Mouse (Mus musculus) testis, adult 2 months (tissue): ENCODE measurements around the gene Spats2.

Experiments used
- CTCF ChIP-seq: fragments of 200-500 bp; IDR thresholded peaks from 2 replicates; pipeline ENCODE4 v1.5.1; 2012; ENCODE audit warnings: low read depth, mild to moderate bottlenecking, inconsistent platforms, low read length, moderate library complexity; ENCODE audit not compliant: control insufficient read depth, insufficient read depth, insufficient replicate concordance
- POLR2A ChIP-seq: fragments of 200-500 bp; IDR thresholded peaks from 2 replicates; pipeline ENCODE4 v1.6.1; 2012; ENCODE audit warnings: low read depth, mild to moderate bottlenecking, inconsistent platforms, low read length, moderate library complexity; ENCODE audit not compliant: control insufficient read depth

- TF ChIP-seq POLR2A (no peak), CTCF (no peak)
Measured at GRCm38 (mm10) chr15:99223585-99224207, 98.0 kb downstream of the Spats2 start.
